8 mouse cellular contexts compared by ENCODE assay signal in genomic region chr14:76414862-76415780, GRCm38 (mm10). TPM values are rescaled to one million over a fixed set of nuclear protein-coding genes. Genes with fewer than 3 reads are reported as not detected.
DNase-seq lines count a peak whose midpoint lies in the region; ATAC-seq and TF ChIP-seq lines count a peak whose summit lies in the region.

Tsc22d1 (plus strand) TSS chr14:76414961.

- H3K4me3 ChIP-seq in left cerebral cortex, adult 2 months, result peak within 1 kb of the TSS; percentile 66

- ATAC-seq in megakaryocyte-erythroid progenitor cell, adult 5-6 weeks (replicated peaks; ENCODE audit: low FRiP score, low TSS enrichment, poor library complexity, severe bottlenecking), result no peak

- peak within 1 kb of the TSS; percentile 96 for H3K27ac ChIP-seq in left cerebral cortex, adult 2 months

- peak; percentile 33 to 46 for DNase-seq in left cerebral cortex, adult 18-20 months (ENCODE audit: low spot score in 2 of 2)
- DNase-seq in left cerebral cortex, adult 11 months (ENCODE audit: low spot score), result no peak
- peak; percentile 66 for DNase-seq in cerebellum, adult 11-12 months
- DNase-seq in frontal cortex, adult 2 months (ENCODE audit: extremely low spot score in 1 of 2, low spot score in 1 of 2), result no peak
- DNase-seq in heart, postnatal 4 days, result peak; percentile 49
- DNase-seq in left cerebral cortex, adult 2 months (ENCODE audit: extremely low spot score in 1 of 2, low spot score in 2 of 2), result peak; percentile 50 to 58
- DNase-seq in testis, postnatal 10 days (ENCODE audit: low spot score), result peak; percentile 71

- intact Hi-C loops in left cerebral cortex, adult 2 months (cut with DNase I), result loop anchor here (1.0 to 10.0 kb wide), 6 partner anchors 103 to 570 kb away; partner anchors contain the start of gene Tpt1

- TF ChIP-seq CTCF in left cerebral cortex, adult 2 months (IDR thresholded peaks at IDR 0.05), result no peak

RNA-seq across cellular contexts. Expression of gene Tsc22d1, which starts in this region (rescaled TPM):
- 100 to 1,000 TPM; 555 to 587 TPM for total RNA-seq in left cerebral cortex, adult 18-20 months (2021)
- 386 and 403 TPM in 2 replicates for polyA plus RNA-seq in frontal cortex, adult 2 months (2012; rRNA removed)
- total RNA-seq in heart, postnatal 4 days (2021), result 100 to 1,000 TPM; 216 to 225 TPM
- 100 to 1,000 TPM; 593 to 598 TPM for total RNA-seq in left cerebral cortex, adult 2 months (2021)
- 75.8 and 78.0 TPM in 2 replicates for total RNA-seq in megakaryocyte-erythroid progenitor cell, adult 5-6 weeks (2014; fragmentation: Nextera tagmentation)
- total RNA-seq in megakaryocyte-erythroid progenitor cell, adult 5-6 weeks (2017), result 104 and 116 TPM in 2 replicates

Comparison
In these comparisons a context has a peak if more than half of its experiments do, and no peak if none do; other contexts are left out.
1. DNase-seq: peak in left cerebral cortex, adult 18-20 months (2 of 2), cerebellum, adult 11-12 months (single experiment), heart, postnatal 4 days (single experiment), left cerebral cortex, adult 2 months (2 of 2) and testis, postnatal 10 days (single experiment); none in left cerebral cortex, adult 11 months (single experiment) and frontal cortex, adult 2 months (0 of 2).